Comparison of ENCODE assay signal across 12 mouse cellular contexts in genomic region chr3:136700447-136701009, GRCm38 (mm10). TPM values are rescaled to one million over a fixed set of nuclear protein-coding genes. Genes with fewer than 3 reads are reported as not detected.
DNase-seq lines count a peak whose midpoint lies in the region; ATAC-seq and TF ChIP-seq lines count a peak whose summit lies in the region.
"Had no signal": no experiment of that assay in that cellular context is flagged by ENCODE, and none has a peak within 500 bp of the region (broad histone marks: within the 10 kb centered on the region; RNA-seq: fewer than 3 reads in every experiment).

No protein-coding gene starts in this region.

- no peak for ATAC-seq in intestine, postnatal 0 days
- peak; percentile 35 for ATAC-seq in megakaryocyte progenitor cell, adult 5-6 weeks (replicated peaks; ENCODE audit: poor library complexity)
- no peak for ATAC-seq in erythroblast, adult 5-6 weeks (replicated peaks; ENCODE audit: low FRiP score, poor library complexity, severe bottlenecking)
- no peak for ATAC-seq in forebrain, embryonic 13.5 days
- ATAC-seq: hindbrain, postnatal 0 days had no signal

- H3K9me3 ChIP-seq in intestine, postnatal 0 days (ENCODE audit: control insufficient read depth): no peaks in the 10 kb centered on the region
- no peaks in the 10 kb centered on the region for H3K9me3 ChIP-seq in forebrain, embryonic 13.5 days (replicated peaks)

- H3K9ac ChIP-seq in intestine, postnatal 0 days (ENCODE audit: low read depth, low read length): no peak overlapping the region
- H3K9ac ChIP-seq in forebrain, embryonic 13.5 days: no peak overlapping the region

- peak overlapping the region; percentile 2; the same call in 1 of the 2 replicates for H3K4me3 ChIP-seq in layer of hippocampus, adult 2 months
- peak overlapping the region; percentile 48 for H3K4me3 ChIP-seq in bone marrow, adult 2 months (replicated peaks; ENCODE audit: control insufficient read depth, low read depth, low read length)
- no peak overlapping the region for H3K4me3 ChIP-seq in intestine, postnatal 0 days (ENCODE audit: low read depth, low read length)
- H3K4me3 ChIP-seq in forebrain, embryonic 13.5 days: no peak overlapping the region

- DNase-seq in layer of hippocampus, adult 2 months (ENCODE audit: low spot score in 2 of 2): no peak
- DNase-seq in layer of hippocampus, postnatal 36 days: no peak
- DNase-seq in ovary, adult 18-20 months (ENCODE audit: low spot score): no peak
- DNase-seq: adrenal gland, adult 2 months; cerebellum, postnatal 25 days; thymus, postnatal 4 days had no signal

- H3K27ac ChIP-seq in layer of hippocampus, adult 2 months: peak overlapping the region; percentile 56; the same call in 1 of the 2 replicates
- peak overlapping the region; percentile 74 for H3K27ac ChIP-seq in bone marrow, adult 2 months (ENCODE audit: control insufficient read depth, insufficient read depth, low read depth, low read length, poor library complexity)
- H3K27ac ChIP-seq in intestine, postnatal 0 days (ENCODE audit: low read depth, low read length): no peak overlapping the region
- H3K27ac ChIP-seq in forebrain, embryonic 13.5 days: no peak overlapping the region
- H3K27ac ChIP-seq: hindbrain, postnatal 0 days had no signal

- TF ChIP-seq POLR2A in bone marrow, adult 2 months (IDR thresholded peaks at IDR 0.05; ENCODE audit: borderline replicate concordance, control insufficient read depth, low read depth, low read length): no peak

- H3K27me3 ChIP-seq in intestine, postnatal 0 days (replicated peaks; ENCODE audit: control insufficient read depth, insufficient read depth, low read length): no peaks in the 10 kb centered on the region
- H3K27me3 ChIP-seq in forebrain, embryonic 13.5 days: no peaks in the 10 kb centered on the region

- peaks cover 7% of the 10 kb centered on the region for H3K4me1 ChIP-seq in bone marrow, adult 2 months (ENCODE audit: control insufficient read depth, insufficient read depth, low read length)
- 0 out of 2 replicates have a peak, but pooled peaks cover 5% of the 10 kb centered on the region for H3K4me1 ChIP-seq in intestine, postnatal 0 days (replicated peaks; ENCODE audit: control insufficient read depth, insufficient read depth, low read length)
- H3K4me1 ChIP-seq in forebrain, embryonic 13.5 days: peaks cover 4% of the 10 kb centered on the region

- TF ChIP-seq CTCF in layer of hippocampus, adult 2 months (conservative IDR thresholded peaks at IDR 0.05): no peak
- no peak for TF ChIP-seq CTCF in bone marrow, adult 2 months (IDR thresholded peaks at IDR 0.05; ENCODE audit: control insufficient read depth, insufficient read depth, low read length)
- no peak for TF ChIP-seq CTCF in intestine, postnatal 0 days (IDR thresholded peaks at IDR 0.05; ENCODE audit: low read depth)

- no peaks in the 10 kb centered on the region for H3K36me3 ChIP-seq in intestine, postnatal 0 days (ENCODE audit: control insufficient read depth, insufficient read depth)
- H3K36me3 ChIP-seq in forebrain, embryonic 13.5 days (ENCODE audit: poor library complexity, severe bottlenecking): no peaks in the 10 kb centered on the region

- 4% methylated on average over 11 of the region's 11 CpGs for WGBS in bone marrow, adult 2 months
- WGBS in intestine, postnatal 0 days: 34% methylated on average over 11 of the region's 11 CpGs
- WGBS in forebrain, embryonic 13.5 days: 67% methylated on average over 11 of the region's 11 CpGs

- peak overlapping the region; percentile 37; the same call in 1 of the 2 replicates for H3K4me2 ChIP-seq in intestine, postnatal 0 days (replicated peaks; ENCODE audit: low read depth)
- no peak overlapping the region for H3K4me2 ChIP-seq in forebrain, embryonic 13.5 days

RNA-seq across cellular contexts. Expression of gene Ppp3ca, which starts 30.6 kb away (rescaled TPM):
- total RNA-seq in layer of hippocampus, adult 2 months (2021): 1,000 to 10,000 TPM; 1,343 to 1,371 TPM
- total RNA-seq in layer of hippocampus, postnatal 36 days (2021): 1,000 to 10,000 TPM; 1,278 to 1,345 TPM
- polyA plus RNA-seq in bone marrow, adult 2 months (2011; ENCODE audit: insufficient read depth, insufficient read length, low replicate concordance, missing spikeins): 15.4 and 25.9 TPM in 2 replicates
- 37.3 and 40.8 TPM in 2 replicates for polyA plus RNA-seq in intestine, postnatal 0 days (2015; fragmentation: Nextera tagmentation; extraction: Ambion mirVana)
- total RNA-seq in megakaryocyte progenitor cell, adult 5-6 weeks (2015): 68.8 and 76.0 TPM in 2 replicates
- 60.1 and 63.1 TPM in 2 replicates for total RNA-seq in megakaryocyte progenitor cell, adult 5-6 weeks (2017)
- total RNA-seq in erythroblast, adult 5-6 weeks (2015; ENCODE audit: low replicate concordance): 23.2 and 23.8 TPM in 2 replicates
- 19.4 and 25.1 TPM in 2 replicates for total RNA-seq in erythroblast, adult 5-6 weeks (2017; ENCODE audit: low replicate concordance)
- polyA plus RNA-seq in forebrain, embryonic 13.5 days (2015; fragmentation: Nextera tagmentation; extraction: Ambion mirVana): 82.4 and 82.8 TPM in 2 replicates

Comparison
In these comparisons a context has a peak if more than half of its experiments do, and no peak if none do; other contexts are left out.
1. H3K27ac ChIP-seq: peak in layer of hippocampus, adult 2 months (single experiment) and bone marrow, adult 2 months (single experiment); none in intestine, postnatal 0 days (single experiment) and forebrain, embryonic 13.5 days (single experiment).
2. H3K4me3 ChIP-seq: peak in layer of hippocampus, adult 2 months (single experiment) and bone marrow, adult 2 months (single experiment); none in intestine, postnatal 0 days (single experiment) and forebrain, embryonic 13.5 days (single experiment).
3. RNA of gene Ppp3ca, which starts 30.6 kb away (total RNA-seq): 1,343 to 1,371 TPM in layer of hippocampus, adult 2 months and 1,278 to 1,345 TPM in layer of hippocampus, postnatal 36 days; 60.1 to 76.0 TPM in megakaryocyte progenitor cell, adult 5-6 weeks and 19.4 to 25.1 TPM in erythroblast, adult 5-6 weeks; every median in the first group is over 10 times any median in the second.